Mouse (Mus musculus) v-Abl transformed pro-B cells (cell line): Measurements from ENCODE around the gene Ncoa4.

Source experiments
- in situ Hi-C, 2 experiments: fragments of 400-800 bp; cut with MboI; formaldehyde crosslinking; loops; one replicate each; pipeline ENCODE4 v1.15.1; 2025; ENCODE audit not compliant: unreplicated experiment in 2 of 2

Ncoa4 gene

GRCm38 (mm10) chr14:32183846-32184245 is 24.2 kb downstream of the Ncoa4 start:
- in situ Hi-C loops: loop anchor here (25.0 kb wide), 2 partner anchors 522 to 822 kb away; no protein-coding TSS in a partner anchor

GRCm38 (mm10) chr14:32190627-32191391 is 31.1 kb downstream of the Ncoa4 start:
- in situ Hi-C loops: loop anchor here (5.0 to 25.0 kb wide), 8 partner anchors 66 to 829 kb away; partner anchors contain the start of genes Btd (in 1 of the 2), Dph3 (in 1 of the 2), Gm49387 (in 1 of the 2) and Hacl1 (in 1 of the 2)

- in situ Hi-C loops: loop anchor here (5.0 to 25.0 kb wide), 8 partner anchors 67 to 830 kb away; partner anchors contain the start of genes Btd (in 1 of the 2), Dph3 (in 1 of the 2), Gm49387 (in 1 of the 2) and Hacl1 (in 1 of the 2)
These were observed 32.3 kb downstream of the Ncoa4 start for GRCm38 (mm10) chr14:32191926-32192325.

- in situ Hi-C loops: loop anchor here (5.0 to 25.0 kb wide), 8 partner anchors 68 to 830 kb away; partner anchors contain the start of genes Btd (in 1 of the 2), Dph3 (in 1 of the 2), Gm49387 (in 1 of the 2) and Hacl1 (in 1 of the 2)
These were observed 32.8 kb downstream of the Ncoa4 start for GRCm38 (mm10) chr14:32192437-32192836.

GRCm38 (mm10) chr14:32193557-32193956 is 33.9 kb downstream of the Ncoa4 start:
- in situ Hi-C loops: loop anchor here (5.0 to 25.0 kb wide), 8 partner anchors 69 to 831 kb away; partner anchors contain the start of genes Btd (in 1 of the 2), Dph3 (in 1 of the 2), Gm49387 (in 1 of the 2) and Hacl1 (in 1 of the 2)

GRCm38 (mm10) chr14:32201354-32201753 is 41.7 kb downstream of the Ncoa4 start:
- in situ Hi-C loops: no loop called here

GRCm38 (mm10) chr14:32201791-32202451 is 42.3 kb downstream of the Ncoa4 start, which contains the start of the genes Timm23 and Parg:
TSS of gene Timm23 (minus strand) at chr14:32201898.
TSS of gene Parg (plus strand) at chr14:32201949.
- in situ Hi-C loops: no loop called here

GRCm38 (mm10) chr14:32226601-32227000 is 66.9 kb downstream of the Ncoa4 start:
- in situ Hi-C loops: loop anchor here in 1 of 2 experiments (5.0 kb wide), 1 partner anchor 256 kb away; no protein-coding TSS in a partner anchor

GRCm38 (mm10) chr14:32228996-32229395 is 69.3 kb downstream of the Ncoa4 start:
- in situ Hi-C loops: loop anchor here in 1 of 2 experiments (5.0 kb wide), 1 partner anchor 253 kb away; no protein-coding TSS in a partner anchor
